Mouse (Mus musculus) MEL (cell line): Measurements from ENCODE around the gene Bglap.

Experiments used
- BHLHE40 ChIP-seq: IDR thresholded peaks from 2 replicates; pipeline ENCODE4 v1.6.1; 2012; ENCODE audit warnings: low read depth, mild to moderate bottlenecking, inconsistent platforms, low read length, improper control_type of control experiment, borderline replicate concordance
- CHD2 ChIP-seq: IDR thresholded peaks from 2 replicates; pipeline ENCODE4 v1.6.1; 2011; ENCODE audit warnings: low read length, improper control_type of control experiment
- ETS1 ChIP-seq: IDR thresholded peaks from 2 replicates; pipeline ENCODE4 v1.6.1; 2012; ENCODE audit warnings: low read depth, mild to moderate bottlenecking, inconsistent platforms, low read length, improper control_type of control experiment, moderate library complexity
- HCFC1 ChIP-seq: IDR thresholded peaks from 2 replicates; pipeline ENCODE4 v1.6.1; 2012; ENCODE audit warnings: low read depth, mild to moderate bottlenecking, inconsistent platforms, low read length, improper control_type of control experiment, moderate library complexity
- MAFK ChIP-seq: IDR thresholded peaks from 2 replicates; pipeline ENCODE4 v1.6.1; 2011; ENCODE audit warnings: low read depth, mild to moderate bottlenecking, low read length, improper control_type of control experiment, borderline replicate concordance
- NELFE ChIP-seq: IDR thresholded peaks from 2 replicates; pipeline ENCODE4 v1.6.1; 2011; ENCODE audit warnings: low read depth, low read length, improper control_type of control experiment
- POLR2A ChIP-seq, 2 experiments: IDR thresholded peaks; 2 replicates each; pipeline ENCODE4 v1.6.1; 2011 to 2012; ENCODE audit warnings: low read length in 2 of 2, mild to moderate bottlenecking in 2 of 2, control low read depth in 1 of 2, improper control_type of control experiment in 1 of 2, low read depth in 1 of 2, moderate library complexity in 1 of 2; ENCODE audit not compliant: control insufficient read depth in 1 of 2, insufficient read depth in 1 of 2, poor library complexity in 1 of 2

- TF ChIP-seq HCFC1 (no peak), CHD2 (no peak), MAFK (no peak), BHLHE40 (no peak), NELFE (no peak), ETS1 (no peak), POLR2A (IDR thresholded peaks at IDR 0.05; ENCODE audit: control insufficient read depth in 1 of 2, insufficient read depth in 1 of 2, low read depth in 1 of 2, low read length in 2 of 2, poor library complexity in 1 of 2) (no peak)
Observed at GRCm38 (mm10) chr3:88364337-88364736, 19.9 kb downstream of the Bglap start, which contains the start of gene Paqr6.
